Mouse (Mus musculus): Measurements from ENCODE around the gene Atf6. TPM values are rescaled to one million over a fixed set of nuclear protein-coding genes. Genes with fewer than 3 reads are reported as not detected.

The Atf6 gene
- polyA plus RNA-seq, 1 experiment: 43.1 TPM

DNA sequence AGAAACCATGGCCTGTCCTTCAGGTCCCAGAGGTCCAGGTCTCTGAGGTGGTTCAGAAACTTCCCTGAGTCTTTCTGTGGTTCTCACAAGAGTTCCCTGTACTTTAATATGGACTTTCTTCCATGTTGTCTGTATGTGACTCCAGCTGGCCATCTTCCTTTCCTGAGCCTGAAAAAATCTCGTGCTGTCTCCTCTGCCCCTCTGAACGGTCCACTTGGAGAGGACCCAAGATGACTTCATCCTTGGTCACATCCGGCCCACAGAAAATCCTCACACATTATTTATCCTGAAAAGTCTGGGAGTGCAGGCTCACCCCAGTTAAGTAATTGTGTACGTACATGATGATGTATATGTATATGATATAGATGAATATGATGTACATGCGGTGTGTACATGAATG, 176.3 kb downstream of the Atf6 start:
- Histone ChIP-seq H3K27ac (ENCODE audit: insufficient read depth, low read depth, low read length) (no peak overlapping the region), H3K4me3 (ENCODE audit: insufficient read depth, low read length) (no peak overlapping the region), H3K4me1 (ENCODE audit: control insufficient read depth, insufficient read depth, low read length) (no peaks in the 10 kb centered on the region)
- TF ChIP-seq CTCF (IDR thresholded peaks at IDR 0.05; ENCODE audit: low read depth, low read length) (no peak), POLR2A (IDR thresholded peaks at IDR 0.05; ENCODE audit: borderline replicate concordance, low read depth, low read length) (no peak)

DNA sequence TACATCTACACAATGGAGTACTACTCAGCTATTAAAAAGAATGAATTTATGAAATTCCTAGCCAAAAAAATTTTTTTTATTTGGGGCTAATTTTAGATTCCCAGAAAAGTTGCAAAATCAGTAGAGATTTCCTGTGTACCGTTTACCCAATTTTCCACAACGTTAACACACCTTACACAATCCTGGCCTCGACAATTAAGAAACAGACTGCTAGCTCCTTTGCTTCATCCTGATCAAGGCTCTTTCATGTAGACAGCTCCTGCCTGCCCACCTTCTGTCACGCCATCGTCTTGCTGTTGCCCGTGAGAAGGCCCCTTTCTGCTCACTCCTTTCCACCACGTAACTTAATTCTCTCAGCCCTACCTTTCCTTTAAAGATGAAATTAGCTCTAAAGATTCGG, 177.8 kb downstream of the Atf6 start:
- no peak overlapping the region for H3K27ac ChIP-seq (ENCODE audit: insufficient read depth, low read depth, low read length)
- no peak overlapping the region for H3K4me3 ChIP-seq (ENCODE audit: insufficient read depth, low read length)
- no peak for TF ChIP-seq CTCF (IDR thresholded peaks at IDR 0.05; ENCODE audit: low read depth, low read length)
- TF ChIP-seq POLR2A (IDR thresholded peaks at IDR 0.05; ENCODE audit: borderline replicate concordance, low read depth, low read length): no peak
- H3K4me1 ChIP-seq (ENCODE audit: control insufficient read depth, insufficient read depth, low read length): no peaks in the 10 kb centered on the region

DNA sequence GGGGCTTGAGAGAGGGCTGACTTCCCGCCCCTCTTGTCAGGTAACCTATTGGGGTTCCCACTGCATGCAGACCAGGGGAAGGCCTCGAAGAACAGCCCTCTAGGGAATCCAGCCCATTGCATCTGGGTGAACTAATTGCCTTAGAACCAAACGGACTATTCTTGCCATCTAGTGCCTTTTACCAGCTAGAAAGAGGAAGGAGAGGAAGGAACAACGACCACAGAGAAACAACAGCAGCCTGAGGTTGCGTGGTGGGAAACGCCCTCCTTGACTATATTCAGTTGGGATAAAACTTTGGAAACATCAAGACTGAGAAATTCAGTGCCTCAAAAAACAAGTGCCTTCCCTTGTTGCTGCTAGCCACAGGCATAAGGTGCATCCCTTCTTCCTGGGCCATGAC, 183.7 kb downstream of the Atf6 start:
- Histone ChIP-seq H3K4me3 (ENCODE audit: insufficient read depth, low read length) (no peak overlapping the region), H3K27ac (ENCODE audit: insufficient read depth, low read depth, low read length) (no peak overlapping the region), H3K4me1 (ENCODE audit: control insufficient read depth, insufficient read depth, low read length) (peaks cover 6% of the 10 kb centered on the region)
- no peak for TF ChIP-seq CTCF (IDR thresholded peaks at IDR 0.05; ENCODE audit: low read depth, low read length)
- no peak for TF ChIP-seq POLR2A (IDR thresholded peaks at IDR 0.05; ENCODE audit: borderline replicate concordance, low read depth, low read length)

DNA sequence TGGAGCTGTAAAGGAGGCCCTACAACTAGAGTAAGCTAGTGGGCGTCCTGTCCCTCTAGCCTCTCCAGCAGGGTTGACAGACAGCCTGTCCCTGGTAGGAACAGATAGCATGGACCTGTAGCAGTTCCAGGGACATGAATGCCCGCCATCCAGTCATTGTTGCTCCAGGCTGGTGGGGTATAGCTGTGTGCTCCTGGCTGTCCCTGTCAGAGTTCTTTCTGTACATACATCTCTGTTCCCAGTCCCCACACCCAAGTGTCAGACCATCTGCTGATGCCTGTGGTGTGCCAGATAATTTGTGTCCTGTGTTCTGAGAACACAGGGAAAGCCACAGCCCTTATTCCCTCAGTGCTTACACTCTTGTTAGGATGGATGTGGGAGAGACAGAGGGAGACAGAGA, 187.9 kb downstream of the Atf6 start:
- no peak for TF ChIP-seq POLR2A (IDR thresholded peaks at IDR 0.05; ENCODE audit: borderline replicate concordance, low read depth, low read length)
- no peak for TF ChIP-seq CTCF (IDR thresholded peaks at IDR 0.05; ENCODE audit: low read depth, low read length)
- Histone ChIP-seq H3K27ac (ENCODE audit: insufficient read depth, low read depth, low read length) (no peak overlapping the region), H3K4me3 (ENCODE audit: insufficient read depth, low read length) (no peak overlapping the region), H3K4me1 (ENCODE audit: control insufficient read depth, insufficient read depth, low read length) (peaks cover 6% of the 10 kb centered on the region)

DNA sequence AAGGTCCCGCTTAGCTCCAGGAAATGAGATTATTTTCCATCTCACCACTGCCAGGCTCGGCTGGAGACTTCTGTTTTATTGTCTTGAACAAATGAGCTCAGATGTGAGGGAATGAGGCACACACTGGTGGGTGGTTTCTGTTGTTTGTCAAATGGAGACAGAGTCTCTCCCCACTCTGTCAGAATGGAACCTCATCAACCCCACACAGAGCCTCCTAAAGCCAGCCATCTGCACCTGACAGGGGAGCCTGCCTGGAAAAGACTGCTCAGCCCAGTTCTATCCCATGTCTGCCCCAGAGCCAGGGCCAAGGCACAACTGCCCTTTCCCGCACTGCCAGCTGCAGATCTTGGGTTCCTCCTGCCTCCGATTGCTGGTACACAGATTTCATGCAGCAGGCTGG, 188.7 kb downstream of the Atf6 start:
- TF ChIP-seq POLR2A (IDR thresholded peaks at IDR 0.05; ENCODE audit: borderline replicate concordance, low read depth, low read length) (no peak), CTCF (IDR thresholded peaks at IDR 0.05; ENCODE audit: low read depth, low read length) (no peak)
- Histone ChIP-seq H3K27ac (ENCODE audit: insufficient read depth, low read depth, low read length) (no peak overlapping the region), H3K4me1 (ENCODE audit: control insufficient read depth, insufficient read depth, low read length) (peaks cover 3% of the 10 kb centered on the region), H3K4me3 (ENCODE audit: insufficient read depth, low read length) (no peak overlapping the region)

DNA sequence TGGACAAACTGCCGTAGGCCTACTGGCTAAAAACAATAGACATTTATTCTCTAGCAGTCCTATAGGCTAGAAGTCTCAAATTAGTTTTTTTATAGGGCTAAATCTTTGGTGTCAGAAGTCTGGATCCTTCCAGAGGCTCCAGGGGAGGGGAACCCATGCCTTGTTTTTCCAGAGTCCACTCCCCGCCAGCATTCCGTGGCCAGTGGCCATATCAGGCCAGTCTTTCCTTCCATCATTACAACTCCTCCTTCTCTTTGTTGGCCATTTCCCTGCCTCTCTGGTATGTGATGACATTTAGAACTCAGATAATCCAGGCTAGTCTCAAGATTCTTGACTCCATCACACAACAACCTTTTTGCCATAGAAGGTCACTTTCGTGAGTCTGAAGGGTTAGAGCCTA, 189.9 kb downstream of the Atf6 start:
- no peak overlapping the region for H3K4me3 ChIP-seq (ENCODE audit: insufficient read depth, low read length)
- no peak for TF ChIP-seq CTCF (IDR thresholded peaks at IDR 0.05; ENCODE audit: low read depth, low read length)
- TF ChIP-seq POLR2A (IDR thresholded peaks at IDR 0.05; ENCODE audit: borderline replicate concordance, low read depth, low read length): no peak
- no peak overlapping the region for H3K27ac ChIP-seq (ENCODE audit: insufficient read depth, low read depth, low read length)
- no peaks in the 10 kb centered on the region for H3K4me1 ChIP-seq (ENCODE audit: control insufficient read depth, insufficient read depth, low read length)

DNA sequence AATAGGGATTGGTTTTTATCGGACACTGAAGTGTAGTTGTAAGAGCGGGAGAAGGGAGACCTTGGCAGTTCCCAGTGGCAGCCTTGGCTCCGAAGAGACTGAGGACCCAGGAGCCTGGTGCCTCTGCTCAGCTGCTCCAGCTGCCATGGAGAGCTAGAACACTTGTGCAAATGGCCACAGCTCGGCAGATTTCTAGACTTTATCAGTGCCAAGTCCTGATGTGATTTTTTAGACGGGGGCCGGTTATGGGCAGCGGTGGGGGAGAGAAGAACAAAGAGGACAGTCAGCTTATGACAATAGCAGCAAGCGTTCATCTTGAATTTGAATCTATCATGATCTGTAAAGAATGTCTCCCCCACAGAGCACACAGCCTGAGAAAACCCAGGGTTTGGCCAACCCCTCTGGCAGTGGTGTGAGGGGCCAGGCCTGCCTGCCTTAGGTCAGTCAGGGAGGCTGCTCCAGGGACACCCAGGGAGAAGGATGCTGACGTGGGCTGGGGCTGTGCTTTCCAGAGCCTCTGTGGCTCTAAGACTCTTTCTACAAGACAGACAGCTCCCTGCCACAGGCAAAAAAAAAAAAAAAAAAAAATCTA, 193.3 kb downstream of the Atf6 start:
- Histone ChIP-seq H3K27ac (ENCODE audit: insufficient read depth, low read depth, low read length) (no peak overlapping the region), H3K4me3 (ENCODE audit: insufficient read depth, low read length) (no peak overlapping the region), H3K4me1 (ENCODE audit: control insufficient read depth, insufficient read depth, low read length) (no peaks in the 10 kb centered on the region)
- TF ChIP-seq CTCF (IDR thresholded peaks at IDR 0.05; ENCODE audit: low read depth, low read length) (no peak), POLR2A (IDR thresholded peaks at IDR 0.05; ENCODE audit: borderline replicate concordance, low read depth, low read length) (no peak)

DNA sequence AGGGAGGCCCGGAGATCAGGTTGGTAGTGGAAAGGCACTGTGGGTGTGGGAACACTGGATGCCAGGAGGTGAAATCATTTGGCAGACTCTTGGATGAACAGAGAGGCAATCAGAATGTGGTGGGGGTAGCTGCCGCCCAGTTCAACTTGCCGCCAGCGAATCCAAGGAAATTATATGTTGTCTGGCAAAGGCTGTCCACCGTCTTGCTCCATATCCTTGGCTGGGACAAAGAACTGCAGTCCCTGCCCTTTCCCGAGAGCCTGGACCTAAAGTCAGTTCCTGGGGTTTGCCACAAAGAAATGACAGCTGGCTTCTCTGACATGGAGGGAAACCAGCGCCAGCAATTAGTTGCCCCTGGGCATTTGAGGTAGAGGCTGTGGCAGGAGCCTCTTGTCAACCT, 202.4 kb downstream of the Atf6 start:
- Histone ChIP-seq H3K27ac (ENCODE audit: insufficient read depth, low read depth, low read length) (no peak overlapping the region), H3K4me3 (ENCODE audit: insufficient read depth, low read length) (no peak overlapping the region), H3K4me1 (ENCODE audit: control insufficient read depth, insufficient read depth, low read length) (peaks cover 6% of the 10 kb centered on the region)
- TF ChIP-seq POLR2A (IDR thresholded peaks at IDR 0.05; ENCODE audit: borderline replicate concordance, low read depth, low read length): no peak
- TF ChIP-seq CTCF (IDR thresholded peaks at IDR 0.05; ENCODE audit: low read depth, low read length): no peak

DNA sequence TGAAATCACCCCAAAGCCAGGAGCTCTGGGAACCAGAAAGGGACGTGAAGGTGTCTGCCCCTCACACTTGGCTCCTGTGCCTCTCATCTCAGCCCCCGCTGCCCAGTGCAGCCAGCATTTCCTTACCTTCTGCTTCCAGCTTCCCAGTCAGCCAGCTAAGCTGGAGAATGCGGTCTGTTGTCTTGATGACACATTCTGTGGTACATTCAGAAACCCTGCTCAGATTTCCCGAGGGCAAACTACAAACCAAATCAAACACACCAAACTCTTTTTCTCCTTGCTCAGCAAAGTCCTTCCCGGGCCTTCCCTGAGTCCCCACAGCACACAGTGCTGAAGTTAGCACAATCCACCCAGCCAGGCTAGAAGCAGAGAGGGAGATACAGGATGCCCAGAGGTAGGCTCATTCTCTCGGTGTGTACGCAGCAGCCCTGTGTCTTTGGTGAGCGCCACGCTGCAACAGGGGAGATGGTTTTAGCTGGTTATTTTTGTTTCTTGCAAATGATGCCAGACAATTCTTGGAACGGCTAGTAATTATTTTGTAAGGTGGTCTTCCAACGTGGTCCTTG, 202.9 kb downstream of the Atf6 start:
- H3K27ac ChIP-seq (ENCODE audit: insufficient read depth, low read depth, low read length): no peak overlapping the region
- H3K4me1 ChIP-seq (ENCODE audit: control insufficient read depth, insufficient read depth, low read length): peaks cover 6% of the 10 kb centered on the region
- no peak for TF ChIP-seq CTCF (IDR thresholded peaks at IDR 0.05; ENCODE audit: low read depth, low read length)
- no peak overlapping the region for H3K4me3 ChIP-seq (ENCODE audit: insufficient read depth, low read length)

DNA sequence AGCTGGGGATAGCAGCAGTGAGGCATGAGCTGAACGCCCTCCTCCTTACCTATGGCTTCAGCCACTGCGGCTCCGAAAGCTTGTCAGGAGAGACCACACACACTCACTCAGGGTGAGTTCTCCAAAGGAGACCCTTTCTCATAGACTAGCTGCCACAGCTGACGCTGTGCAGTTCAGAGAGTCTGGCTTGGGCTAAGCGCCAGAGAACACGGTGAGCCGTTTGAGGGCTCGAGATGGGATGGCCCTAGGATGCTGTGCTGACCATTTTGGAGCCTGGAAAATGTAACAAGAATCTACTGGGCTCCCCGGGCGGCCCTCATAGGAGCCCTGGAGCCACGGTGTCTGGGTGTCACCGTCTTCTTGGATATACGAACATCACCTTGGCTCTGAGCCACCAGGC, 208.3 kb downstream of the Atf6 start:
- no peak overlapping the region for H3K4me3 ChIP-seq (ENCODE audit: insufficient read depth, low read length)
- TF ChIP-seq CTCF (IDR thresholded peaks at IDR 0.05; ENCODE audit: low read depth, low read length) (no peak), POLR2A (IDR thresholded peaks at IDR 0.05; ENCODE audit: borderline replicate concordance, low read depth, low read length) (no peak)
- H3K4me1 ChIP-seq (ENCODE audit: control insufficient read depth, insufficient read depth, low read length): no peaks in the 10 kb centered on the region
- no peak overlapping the region for H3K27ac ChIP-seq (ENCODE audit: insufficient read depth, low read depth, low read length)
